Mouse (Mus musculus): ENCODE results near the gene Mroh9. TPM values are rescaled to one million over a fixed set of nuclear protein-coding genes. Genes with fewer than 3 reads are reported as not detected.

Gene Mroh9
- polyA plus RNA-seq, 1 experiment from 2014 or later, result not detected

GRCm38 (mm10) chr1:163060381-163060780, 25.1 kb downstream of the Mroh9 start:
- Histone ChIP-seq H3K27me3 (replicated peaks) (no peaks in the 10 kb centered on the region), H3K9ac (no peak overlapping the region), H3K9me3 (replicated peaks) (no peaks in the 10 kb centered on the region), H3K4me1 (replicated peaks) (no peaks in the 10 kb centered on the region), H3K4me3 (no peak overlapping the region), H3K4me2 (no peak overlapping the region), H3K27ac (ENCODE audit: poor library complexity, severe bottlenecking) (no peak overlapping the region), H3K36me3 (no peaks in the 10 kb centered on the region)
- ATAC-seq (ENCODE audit: insufficient number of reproducible peaks, low FRiP score), result no peak
- WGBS, result 88% methylated on average over 3 of the region's 3 CpGs

- Histone ChIP-seq H3K4me1 (replicated peaks) (no peaks in the 10 kb centered on the region), H3K36me3 (no peaks in the 10 kb centered on the region), H3K27ac (ENCODE audit: poor library complexity, severe bottlenecking) (no peak overlapping the region), H3K9ac (no peak overlapping the region), H3K27me3 (replicated peaks) (no peaks in the 10 kb centered on the region), H3K4me2 (no peak overlapping the region), H3K4me3 (no peak overlapping the region), H3K9me3 (replicated peaks) (no peaks in the 10 kb centered on the region)
- ATAC-seq (ENCODE audit: insufficient number of reproducible peaks, low FRiP score), result no peak
- 52% methylated on average over 2 of the region's 2 CpGs for WGBS
Measured at GRCm38 (mm10) chr1:163057363-163057762, 28.1 kb downstream of the Mroh9 start.

GRCm38 (mm10) chr1:163055629-163056028, 29.8 kb downstream of the Mroh9 start:
- Histone ChIP-seq H3K9ac (no peak overlapping the region), H3K27ac (ENCODE audit: poor library complexity, severe bottlenecking) (no peak overlapping the region), H3K4me1 (replicated peaks) (no peaks in the 10 kb centered on the region), H3K36me3 (no peaks in the 10 kb centered on the region), H3K27me3 (replicated peaks) (no peaks in the 10 kb centered on the region), H3K4me2 (no peak overlapping the region), H3K4me3 (no peak overlapping the region), H3K9me3 (replicated peaks) (no peaks in the 10 kb centered on the region)
- no peak for ATAC-seq (ENCODE audit: insufficient number of reproducible peaks, low FRiP score)

GRCm38 (mm10) chr1:163023075-163023474, 62.4 kb downstream of the Mroh9 start:
- H3K4me1 ChIP-seq (replicated peaks), result no peaks in the 10 kb centered on the region
- no peak overlapping the region for H3K4me3 ChIP-seq
- ATAC-seq (ENCODE audit: insufficient number of reproducible peaks, low FRiP score), result no peak
- no peaks in the 10 kb centered on the region for H3K36me3 ChIP-seq
- no peaks in the 10 kb centered on the region for H3K9me3 ChIP-seq (replicated peaks)
- no peak overlapping the region for H3K9ac ChIP-seq
- H3K27ac ChIP-seq (ENCODE audit: poor library complexity, severe bottlenecking), result no peak overlapping the region
- no peaks in the 10 kb centered on the region for H3K27me3 ChIP-seq (replicated peaks)
- no peak overlapping the region for H3K4me2 ChIP-seq

GRCm38 (mm10) chr1:163009220-163009619, 76.2 kb downstream of the Mroh9 start:
- WGBS, result 48% methylated on average over 3 of the region's 3 CpGs
- Histone ChIP-seq H3K4me2 (no peak overlapping the region), H3K27me3 (replicated peaks) (no peaks in the 10 kb centered on the region), H3K9me3 (replicated peaks) (no peaks in the 10 kb centered on the region), H3K36me3 (no peaks in the 10 kb centered on the region), H3K4me1 (replicated peaks) (no peaks in the 10 kb centered on the region), H3K27ac (ENCODE audit: poor library complexity, severe bottlenecking) (no peak overlapping the region), H3K4me3 (no peak overlapping the region), H3K9ac (no peak overlapping the region)
- ATAC-seq (ENCODE audit: insufficient number of reproducible peaks, low FRiP score), result no peak

GRCm38 (mm10) chr1:163003496-163003895, 82.0 kb downstream of the Mroh9 start:
- Histone ChIP-seq H3K9me3 (replicated peaks) (no peaks in the 10 kb centered on the region), H3K36me3 (no peaks in the 10 kb centered on the region), H3K4me1 (replicated peaks) (no peaks in the 10 kb centered on the region), H3K9ac (no peak overlapping the region), H3K4me3 (no peak overlapping the region), H3K4me2 (no peak overlapping the region), H3K27ac (ENCODE audit: poor library complexity, severe bottlenecking) (no peak overlapping the region), H3K27me3 (replicated peaks) (no peaks in the 10 kb centered on the region)
- WGBS, result 76% methylated on average over 2 of the region's 2 CpGs
- ATAC-seq (ENCODE audit: insufficient number of reproducible peaks, low FRiP score), result no peak

- H3K4me1 ChIP-seq (replicated peaks), result no peaks in the 10 kb centered on the region
- H3K4me2 ChIP-seq, result no peak overlapping the region
- 63% methylated on average over 4 of the region's 4 CpGs for WGBS
- H3K27me3 ChIP-seq (replicated peaks), result no peaks in the 10 kb centered on the region
- H3K4me3 ChIP-seq, result no peak overlapping the region
- no peaks in the 10 kb centered on the region for H3K36me3 ChIP-seq
- no peak overlapping the region for H3K27ac ChIP-seq (ENCODE audit: poor library complexity, severe bottlenecking)
- no peak for ATAC-seq (ENCODE audit: insufficient number of reproducible peaks, low FRiP score)
- H3K9me3 ChIP-seq (replicated peaks), result no peaks in the 10 kb centered on the region
- no peak overlapping the region for H3K9ac ChIP-seq
Measured at GRCm38 (mm10) chr1:163001271-163001829, 84.1 kb downstream of the Mroh9 start.

- Histone ChIP-seq H3K9me3 (replicated peaks) (no peaks in the 10 kb centered on the region; the same call in 1 of the 2 replicates), H3K27me3 (replicated peaks) (no peaks in the 10 kb centered on the region), H3K9ac (no peak overlapping the region), H3K27ac (ENCODE audit: poor library complexity, severe bottlenecking) (no peak overlapping the region), H3K4me2 (no peak overlapping the region), H3K4me3 (no peak overlapping the region), H3K4me1 (replicated peaks) (no peaks in the 10 kb centered on the region), H3K36me3 (no peaks in the 10 kb centered on the region)
- 72% methylated on average over 3 of the region's 3 CpGs for WGBS
- ATAC-seq (ENCODE audit: insufficient number of reproducible peaks, low FRiP score), result no peak
Measured at GRCm38 (mm10) chr1:162987546-162987945, 97.9 kb downstream of the Mroh9 start.

- Histone ChIP-seq H3K27ac (ENCODE audit: poor library complexity, severe bottlenecking) (no peak overlapping the region), H3K4me2 (no peak overlapping the region), H3K36me3 (no peaks in the 10 kb centered on the region), H3K9me3 (replicated peaks) (no peaks in the 10 kb centered on the region; the same call in 1 of the 2 replicates), H3K9ac (no peak overlapping the region), H3K27me3 (replicated peaks) (no peaks in the 10 kb centered on the region), H3K4me3 (no peak overlapping the region), H3K4me1 (replicated peaks) (no peaks in the 10 kb centered on the region)
- 77% methylated on average over 1 of the region's 1 CpGs for WGBS
- ATAC-seq (ENCODE audit: insufficient number of reproducible peaks, low FRiP score), result no peak
Measured at GRCm38 (mm10) chr1:162986777-162987176, 98.7 kb downstream of the Mroh9 start.

- H3K36me3 ChIP-seq, result no peaks in the 10 kb centered on the region
- H3K9ac ChIP-seq, result no peak overlapping the region
- H3K9me3 ChIP-seq (replicated peaks), result no peaks in the 10 kb centered on the region; the same call in 1 of the 2 replicates
- H3K27ac ChIP-seq (ENCODE audit: poor library complexity, severe bottlenecking), result no peak overlapping the region
- ATAC-seq (ENCODE audit: insufficient number of reproducible peaks, low FRiP score), result no peak
- no peak overlapping the region for H3K4me2 ChIP-seq
- H3K4me3 ChIP-seq, result no peak overlapping the region
- 69% methylated on average over 2 of the region's 2 CpGs for WGBS
- no peaks in the 10 kb centered on the region for H3K4me1 ChIP-seq (replicated peaks)
- no peaks in the 10 kb centered on the region for H3K27me3 ChIP-seq (replicated peaks)
Measured at GRCm38 (mm10) chr1:162986121-162986748, 99.2 kb downstream of the Mroh9 start.

GRCm38 (mm10) chr1:162984428-162984827, 101.0 kb downstream of the Mroh9 start, which contains the start of gene Fmo3:
Fmo3 (minus strand) TSS chr1:162984528.
- ATAC-seq (ENCODE audit: insufficient number of reproducible peaks, low FRiP score), result no peak
- Histone ChIP-seq H3K27ac (ENCODE audit: poor library complexity, severe bottlenecking) (no peak within 1 kb of the TSS), H3K4me3 (no peak within 1 kb of the TSS), H3K36me3 (no peaks in the 10 kb centered on the region), H3K4me2 (no peak within 1 kb of the TSS), H3K9ac (no peak within 1 kb of the TSS), H3K27me3 (replicated peaks) (no peaks in the 10 kb centered on the region), H3K9me3 (replicated peaks) (no peaks in the 10 kb centered on the region), H3K4me1 (replicated peaks) (no peaks in the 10 kb centered on the region)
- 53% methylated on average over 1 of the region's 1 CpGs for WGBS

Data from heart, embryonic 12.5 days (tissue).